Mouse (Mus musculus) megakaryocyte, embryonic 14.5 days (primary cell): ENCODE data around the gene Atp6ap1.

Experiments used
- FLI1 ChIP-seq: IDR thresholded peaks from 2 replicates; pipeline ENCODE4 v1.6.1; 2012; ENCODE audit warnings: low read length, inconsistent platforms, mixed read lengths
- GATA1 ChIP-seq: IDR thresholded peaks from 3 replicates; pipeline ENCODE4 v1.6.1; 2012; ENCODE audit warnings: mixed read lengths, low read length, inconsistent platforms, borderline replicate concordance

GRCm38 (mm10) chrX:74283092-74283437, 13.8 kb upstream of the Atp6ap1 start:
- TF ChIP-seq GATA1 (no peak), FLI1 (no peak)
